Mouse (Mus musculus) lung, postnatal 25 days (tissue): ENCODE data around the gene Rsu1.
A peak's percentile ranks its signal among the peaks of the same experiment; 100 is the strongest.

Source experiments
- DNase-seq: peaks from one replicate; pipeline ENCODE4 v3.0.0; 2022; ENCODE audit warnings: low spot score

The Rsu1 gene

GRCm38 (mm10) chr2:13168743-13169142, 102.5 kb downstream of the Rsu1 start:
- DNase-seq: peak; percentile 27

- no peak for DNase-seq
Measured at GRCm38 (mm10) chr2:13161717-13162116, 109.5 kb downstream of the Rsu1 start.

- DNase-seq: no peak
Measured at GRCm38 (mm10) chr2:13145245-13145644, 126.0 kb downstream of the Rsu1 start.

- DNase-seq: no peak
Measured at GRCm38 (mm10) chr2:13134890-13135289, 136.3 kb downstream of the Rsu1 start.

- DNase-seq: no peak
Measured at GRCm38 (mm10) chr2:13132841-13133240, 138.4 kb downstream of the Rsu1 start.

- DNase-seq: no peak
Measured at GRCm38 (mm10) chr2:13132406-13132805, 138.8 kb downstream of the Rsu1 start.

GRCm38 (mm10) chr2:13129859-13130258, 141.4 kb downstream of the Rsu1 start:
- no peak for DNase-seq

GRCm38 (mm10) chr2:13129337-13129736, 141.9 kb downstream of the Rsu1 start:
- no peak for DNase-seq

GRCm38 (mm10) chr2:13120461-13120860, 150.8 kb downstream of the Rsu1 start:
- DNase-seq: no peak

- no peak for DNase-seq
Measured at GRCm38 (mm10) chr2:13117896-13118295, 153.3 kb downstream of the Rsu1 start.

- no peak for DNase-seq
Measured at GRCm38 (mm10) chr2:13106531-13106930, 164.7 kb downstream of the Rsu1 start.

GRCm38 (mm10) chr2:13104388-13104787, 166.8 kb downstream of the Rsu1 start:
- no peak for DNase-seq

- no peak for DNase-seq
Measured at GRCm38 (mm10) chr2:13103797-13104200, 167.4 kb downstream of the Rsu1 start.

GRCm38 (mm10) chr2:13094045-13094444, 177.2 kb downstream of the Rsu1 start:
- DNase-seq: no peak

GRCm38 (mm10) chr2:13093570-13093969, 177.6 kb downstream of the Rsu1 start:
- DNase-seq: no peak

- no peak for DNase-seq
Measured at GRCm38 (mm10) chr2:13091399-13092015, 179.7 kb downstream of the Rsu1 start.

- DNase-seq: no peak
Measured at GRCm38 (mm10) chr2:13090841-13091240, 180.4 kb downstream of the Rsu1 start.

- no peak for DNase-seq
Measured at GRCm38 (mm10) chr2:13089861-13090260, 181.4 kb downstream of the Rsu1 start.

- DNase-seq: no peak
Measured at GRCm38 (mm10) chr2:13088266-13088665, 182.9 kb downstream of the Rsu1 start.

GRCm38 (mm10) chr2:13087811-13088210, 183.4 kb downstream of the Rsu1 start:
- no peak for DNase-seq

GRCm38 (mm10) chr2:13084223-13084622, 187.0 kb downstream of the Rsu1 start:
- no peak for DNase-seq

- no peak for DNase-seq
Measured at GRCm38 (mm10) chr2:13080476-13080875, 190.7 kb downstream of the Rsu1 start.

GRCm38 (mm10) chr2:13072243-13072642, 199.0 kb downstream of the Rsu1 start:
- DNase-seq: no peak

GRCm38 (mm10) chr2:13060426-13061170, 210.6 kb downstream of the Rsu1 start:
- no peak for DNase-seq
